Mouse (Mus musculus): Measurements from ENCODE around the gene Ess2. TPM values are rescaled to one million over a fixed set of nuclear protein-coding genes. Genes with fewer than 3 reads are reported as not detected.

The Ess2 gene
- polyA plus RNA-seq, 1 experiment, result 45.5 TPM

GRCm38 (mm10) chr16:17890342-17890727 is 20.8 kb downstream of the Ess2 start:
- DNase-seq, result no peak
- WGBS, result 72% methylated on average over 2 of the region's 2 CpGs
- H3K36me3 ChIP-seq (ENCODE audit: control insufficient read depth, insufficient read depth, low read length), result no peaks in the 10 kb centered on the region
- H3K4me3 ChIP-seq (ENCODE audit: control insufficient read depth, insufficient read depth, low read length), result no peak overlapping the region
- H3K27me3 ChIP-seq (ENCODE audit: control insufficient read depth, insufficient read depth, low read length), result no peaks in the 10 kb centered on the region
- no peak for TF ChIP-seq POLR2A (IDR thresholded peaks at IDR 0.05; ENCODE audit: control insufficient read depth, extremely low read depth, insufficient read depth, low read length, poor library complexity)
- TF ChIP-seq CTCF (IDR thresholded peaks at IDR 0.05; ENCODE audit: borderline replicate concordance, control insufficient read depth, extremely low read depth, insufficient read depth, low read length, poor library complexity), result no peak
- H3K4me1 ChIP-seq (replicated peaks; ENCODE audit: control insufficient read depth, insufficient read depth, low read length), result peaks cover 12% of the 10 kb centered on the region
- no peak overlapping the region for H3K27ac ChIP-seq (ENCODE audit: control insufficient read depth, insufficient read depth, low read length)

GRCm38 (mm10) chr16:17889689-17890341 is 21.3 kb downstream of the Ess2 start:
- Histone ChIP-seq H3K27me3 (ENCODE audit: control insufficient read depth, insufficient read depth, low read length) (no peaks in the 10 kb centered on the region), H3K4me1 (replicated peaks; ENCODE audit: control insufficient read depth, insufficient read depth, low read length) (peaks cover 12% of the 10 kb centered on the region), H3K36me3 (ENCODE audit: control insufficient read depth, insufficient read depth, low read length) (no peaks in the 10 kb centered on the region), H3K27ac (ENCODE audit: control insufficient read depth, insufficient read depth, low read length) (no peak overlapping the region), H3K4me3 (ENCODE audit: control insufficient read depth, insufficient read depth, low read length) (no peak overlapping the region)
- WGBS, result 89% methylated on average over 6 of the region's 6 CpGs
- no peak for DNase-seq
- TF ChIP-seq CTCF (IDR thresholded peaks at IDR 0.05; ENCODE audit: borderline replicate concordance, control insufficient read depth, extremely low read depth, insufficient read depth, low read length, poor library complexity), result no peak
- TF ChIP-seq POLR2A (IDR thresholded peaks at IDR 0.05; ENCODE audit: control insufficient read depth, extremely low read depth, insufficient read depth, low read length, poor library complexity), result no peak

GRCm38 (mm10) chr16:17884116-17884515 is 27.0 kb downstream of the Ess2 start:
- H3K36me3 ChIP-seq (ENCODE audit: control insufficient read depth, insufficient read depth, low read length), result no peaks in the 10 kb centered on the region

GRCm38 (mm10) chr16:17882196-17882595 is 29.0 kb downstream of the Ess2 start:
- Histone ChIP-seq H3K27me3 (ENCODE audit: control insufficient read depth, insufficient read depth, low read length) (no peaks in the 10 kb centered on the region), H3K36me3 (ENCODE audit: control insufficient read depth, insufficient read depth, low read length) (no peaks in the 10 kb centered on the region), H3K4me3 (ENCODE audit: control insufficient read depth, insufficient read depth, low read length) (no peak overlapping the region), H3K4me1 (replicated peaks; ENCODE audit: control insufficient read depth, insufficient read depth, low read length) (peaks cover 9% of the 10 kb centered on the region; the same call in 1 of the 2 replicates), H3K27ac (ENCODE audit: control insufficient read depth, insufficient read depth, low read length) (no peak overlapping the region)
- no peak for DNase-seq
- no peak for TF ChIP-seq CTCF (IDR thresholded peaks at IDR 0.05; ENCODE audit: borderline replicate concordance, control insufficient read depth, extremely low read depth, insufficient read depth, low read length, poor library complexity)
- no peak for TF ChIP-seq POLR2A (IDR thresholded peaks at IDR 0.05; ENCODE audit: control insufficient read depth, extremely low read depth, insufficient read depth, low read length, poor library complexity)

More at GRCm38 (mm10) chr16:17884116-17884515, 27.0 kb downstream of the Ess2 start:
- H3K4me3 ChIP-seq (ENCODE audit: control insufficient read depth, insufficient read depth, low read length), result no peak overlapping the region
- no peak overlapping the region for H3K27ac ChIP-seq (ENCODE audit: control insufficient read depth, insufficient read depth, low read length)
- DNase-seq, result no peak
- TF ChIP-seq CTCF (IDR thresholded peaks at IDR 0.05; ENCODE audit: borderline replicate concordance, control insufficient read depth, extremely low read depth, insufficient read depth, low read length, poor library complexity) (no peak), POLR2A (IDR thresholded peaks at IDR 0.05; ENCODE audit: control insufficient read depth, extremely low read depth, insufficient read depth, low read length, poor library complexity) (no peak)
- peaks cover 9% of the 10 kb centered on the region; the same call in 1 of the 2 replicates for H3K4me1 ChIP-seq (replicated peaks; ENCODE audit: control insufficient read depth, insufficient read depth, low read length)
- 92% methylated on average over 6 of the region's 6 CpGs for WGBS
- no peaks in the 10 kb centered on the region for H3K27me3 ChIP-seq (ENCODE audit: control insufficient read depth, insufficient read depth, low read length)

- 98% methylated on average over 4 of the region's 4 CpGs for WGBS
- H3K4me1 ChIP-seq (replicated peaks; ENCODE audit: control insufficient read depth, insufficient read depth, low read length), result peaks cover 9% of the 10 kb centered on the region; the same call in 1 of the 2 replicates
Measured at GRCm38 (mm10) chr16:17879571-17879970, 31.6 kb downstream of the Ess2 start.

GRCm38 (mm10) chr16:17876096-17876495 is 35.1 kb downstream of the Ess2 start:
- no peak for TF ChIP-seq POLR2A (IDR thresholded peaks at IDR 0.05; ENCODE audit: control insufficient read depth, extremely low read depth, insufficient read depth, low read length, poor library complexity)
- TF ChIP-seq CTCF (IDR thresholded peaks at IDR 0.05; ENCODE audit: borderline replicate concordance, control insufficient read depth, extremely low read depth, insufficient read depth, low read length, poor library complexity), result no peak
- Histone ChIP-seq H3K4me1 (replicated peaks; ENCODE audit: control insufficient read depth, insufficient read depth, low read length) (no peaks in the 10 kb centered on the region), H3K4me3 (ENCODE audit: control insufficient read depth, insufficient read depth, low read length) (no peak overlapping the region), H3K36me3 (ENCODE audit: control insufficient read depth, insufficient read depth, low read length) (peaks cover 6% of the 10 kb centered on the region; the same call in 1 of the 2 replicates), H3K27me3 (ENCODE audit: control insufficient read depth, insufficient read depth, low read length) (no peaks in the 10 kb centered on the region), H3K27ac (ENCODE audit: control insufficient read depth, insufficient read depth, low read length) (no peak overlapping the region)
- DNase-seq, result no peak
- 91% methylated on average over 1 of the region's 1 CpGs for WGBS

More at GRCm38 (mm10) chr16:17879571-17879970, 31.6 kb downstream of the Ess2 start:
- Histone ChIP-seq H3K36me3 (ENCODE audit: control insufficient read depth, insufficient read depth, low read length) (no peaks in the 10 kb centered on the region), H3K27me3 (ENCODE audit: control insufficient read depth, insufficient read depth, low read length) (no peaks in the 10 kb centered on the region), H3K27ac (ENCODE audit: control insufficient read depth, insufficient read depth, low read length) (no peak overlapping the region), H3K4me3 (ENCODE audit: control insufficient read depth, insufficient read depth, low read length) (no peak overlapping the region)
- DNase-seq, result no peak
- TF ChIP-seq POLR2A (IDR thresholded peaks at IDR 0.05; ENCODE audit: control insufficient read depth, extremely low read depth, insufficient read depth, low read length, poor library complexity) (no peak), CTCF (IDR thresholded peaks at IDR 0.05; ENCODE audit: borderline replicate concordance, control insufficient read depth, extremely low read depth, insufficient read depth, low read length, poor library complexity) (no peak)
